Mouse (Mus musculus) ovary, adult 2 months (tissue): ENCODE measurements around the gene Themis3. TPM values are rescaled to one million over a fixed set of nuclear protein-coding genes. Genes with fewer than 3 reads are reported as not detected.

Experiments
- polyA plus RNA-seq: library from polyadenylated mRNA; depleted of rRNA; stranded (reverse); fragments of >200 nt; gene quantifications from 2 replicates; pipeline ENCODE4 v1.2.3, GENCODE M21; 2012; rRNA removed

The Themis3 gene
- polyA plus RNA-seq = 0.08 and 0.12 TPM in 2 replicates

GRCm38 (mm10) chr17:66594435-66594834, at the start of gene Themis3:
Gene Themis3, minus strand, starts transcription at chr17:66594621.

GRCm38 (mm10) chr17:66519554-66520553, 74.6 kb downstream of the Themis3 start, which contains the start of gene Rab12:
Gene Rab12, minus strand, starts transcription at chr17:66519729.

Other genes with a start within 250 kb of the Themis3 start
- 15.4 and 19.0 TPM in 2 replicates for gene Mtcl1, start 144.9 kb downstream of the Themis3 start, polyA plus RNA-seq
- 96.7 and 119 TPM in 2 replicates for gene Rab12, start 74.9 kb downstream of the Themis3 start, polyA plus RNA-seq